Mouse (Mus musculus): ENCODE measurements around the gene Ctu2.

The Ctu2 gene

GRCm38 (mm10) chr8:122475580-122476320, at the start of gene Ctu2, which contains the start of gene Rnf166:
Ctu2 (plus strand) TSS chr8:122476143.
Rnf166 (minus strand) TSS chr8:122476064.
- DNase-seq (ENCODE audit: low read depth, low spot score) = peak; percentile 91

DNA sequence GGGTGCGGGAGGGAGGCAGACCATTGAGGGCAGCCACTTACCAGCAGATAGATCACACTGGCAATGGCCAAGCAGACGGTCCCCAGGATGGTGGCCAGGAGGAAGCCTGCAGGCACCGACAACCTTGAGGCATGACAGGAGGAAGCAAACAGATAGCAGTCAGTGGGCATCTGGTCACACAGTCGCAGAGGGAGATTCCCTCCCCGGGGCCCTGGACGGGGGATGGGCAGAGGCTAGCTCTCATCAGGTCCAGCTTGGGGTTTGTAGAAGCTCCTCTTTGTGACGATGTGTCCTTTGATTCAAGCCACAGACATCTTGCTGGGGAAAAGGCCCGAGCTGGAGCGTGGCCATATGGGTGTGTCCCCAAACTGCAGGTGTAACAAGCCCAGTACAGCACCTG, 49.8 kb upstream of the Ctu2 start:
- DNase-seq (ENCODE audit: low read depth, low spot score) = no peak

DNA sequence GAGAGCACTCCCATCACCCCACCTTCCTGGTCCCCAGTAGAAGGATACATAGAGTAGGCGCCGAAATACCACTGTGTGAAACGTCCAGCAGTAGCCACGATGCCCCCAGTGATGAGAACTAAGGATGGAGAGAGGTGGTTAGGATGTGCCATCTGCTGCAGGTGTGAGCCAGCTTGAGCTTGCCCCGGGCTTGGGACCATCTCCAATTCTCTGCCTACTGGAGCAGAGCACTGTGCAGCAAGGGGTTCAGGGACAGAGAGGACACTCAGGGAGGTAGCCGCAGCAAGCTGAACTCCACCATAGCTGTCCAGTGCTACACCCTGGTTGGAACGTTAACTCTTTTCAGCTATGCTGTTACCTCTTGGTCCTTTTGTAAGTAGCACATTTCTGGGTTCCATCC, 48.3 kb upstream of the Ctu2 start:
- no peak for DNase-seq (ENCODE audit: low read depth, low spot score)

- no peak for DNase-seq (ENCODE audit: low read depth, low spot score)
Observed at GRCm38 (mm10) chr8:122428163-122428562, 47.8 kb upstream of the Ctu2 start.

DNA sequence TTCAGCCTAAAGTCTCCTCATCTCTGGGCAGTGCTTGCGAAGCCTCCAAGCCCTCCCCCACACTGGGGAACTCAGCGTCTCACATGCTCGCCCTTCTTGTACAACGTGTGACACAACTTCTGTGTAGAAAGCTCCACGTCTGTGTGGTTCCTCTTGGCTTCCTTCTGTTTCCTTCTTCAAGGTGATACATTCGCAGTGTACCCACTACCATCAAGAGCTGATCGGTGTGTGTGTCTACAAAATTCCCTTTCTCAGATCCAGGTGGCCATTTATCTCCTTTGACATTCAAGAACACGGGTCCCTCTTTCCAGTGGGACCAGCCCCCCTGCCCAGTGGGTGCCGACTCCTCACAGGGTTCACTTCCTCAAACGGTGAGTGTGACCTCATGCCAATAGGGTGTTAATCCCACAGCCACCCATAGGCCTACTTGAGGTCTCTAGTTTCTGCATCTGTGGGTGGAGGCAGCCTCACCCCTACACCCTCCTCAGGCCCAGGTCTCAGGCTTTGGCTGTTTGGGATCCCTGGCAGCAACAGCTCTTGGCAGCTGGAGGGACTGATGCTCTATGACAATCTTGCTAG, 45.8 kb upstream of the Ctu2 start:
- DNase-seq (ENCODE audit: low read depth, low spot score) = peak; percentile 80

DNA sequence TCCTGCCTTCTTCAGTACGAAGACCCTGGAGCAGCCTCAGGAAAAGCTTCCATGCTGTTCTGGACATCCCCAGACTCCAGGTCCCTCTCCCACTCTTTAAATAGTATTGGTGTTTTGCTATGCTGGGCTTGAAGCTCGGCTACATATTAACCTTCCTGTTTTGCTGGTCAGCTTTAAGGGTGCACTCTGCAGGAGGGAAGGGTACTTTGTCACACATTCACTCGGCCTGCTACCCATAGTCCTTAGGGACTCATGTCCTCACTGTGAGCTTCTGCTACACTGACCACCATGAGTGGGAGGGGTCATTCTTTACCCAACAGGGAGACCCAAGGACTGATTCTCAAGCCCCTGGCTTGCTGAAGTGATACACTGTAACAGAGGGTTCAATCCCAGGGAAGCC, 45.3 kb upstream of the Ctu2 start:
- DNase-seq (ENCODE audit: low read depth, low spot score) = no peak

- no peak for DNase-seq (ENCODE audit: low read depth, low spot score)
Observed at GRCm38 (mm10) chr8:122431694-122432442, 44.1 kb upstream of the Ctu2 start.

- peak; percentile 94 for DNase-seq (ENCODE audit: low read depth, low spot score)
Observed at GRCm38 (mm10) chr8:122432443-122433268, 43.3 kb upstream of the Ctu2 start, which contains the start of gene Cyba. Cyba (minus strand) TSS chr8:122432930.

GRCm38 (mm10) chr8:122433269-122433905, 42.6 kb upstream of the Ctu2 start:
- no peak for DNase-seq (ENCODE audit: low read depth, low spot score)

DNA sequence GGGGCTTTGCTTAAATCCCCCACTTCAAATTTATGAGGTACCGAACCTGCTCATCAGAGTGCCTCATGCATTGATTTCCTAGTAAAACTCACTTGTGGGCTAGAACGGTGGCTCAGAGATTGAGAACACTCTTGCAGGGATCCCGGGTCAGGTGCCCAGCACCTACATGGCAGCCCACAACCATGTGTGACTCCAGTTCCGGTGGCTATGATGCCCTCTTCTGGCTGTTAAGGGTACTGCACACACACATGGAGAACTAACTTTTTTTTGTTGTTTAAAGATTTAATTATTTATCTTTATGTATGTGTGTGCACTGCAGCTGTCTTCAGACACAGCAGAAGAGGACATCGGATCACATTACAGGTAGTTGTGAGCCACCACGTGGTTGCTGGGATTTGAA, 40.6 kb upstream of the Ctu2 start:
- DNase-seq (ENCODE audit: low read depth, low spot score) = peak; percentile 52

DNA sequence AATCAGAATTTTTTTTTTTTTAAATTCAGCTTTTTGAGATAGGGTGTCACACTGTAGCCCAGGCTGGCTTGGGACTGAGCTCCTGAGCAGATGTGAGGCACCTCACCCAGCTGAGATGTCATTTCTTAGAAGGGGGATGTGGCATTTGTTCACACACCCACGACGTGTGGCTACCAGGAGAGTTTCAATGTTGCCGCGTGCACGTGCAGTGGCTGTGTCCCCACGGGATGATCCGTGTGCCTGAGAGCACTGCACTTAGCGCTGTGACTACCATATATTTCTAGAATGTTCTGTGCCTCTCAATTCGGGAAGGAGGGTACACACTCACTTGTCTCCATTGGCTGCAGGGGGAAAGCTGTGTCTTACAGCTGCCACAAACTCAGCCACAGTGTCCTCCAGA, 39.8 kb upstream of the Ctu2 start:
- DNase-seq (ENCODE audit: low read depth, low spot score) = no peak

- no peak for DNase-seq (ENCODE audit: low read depth, low spot score)
Observed at GRCm38 (mm10) chr8:122436586-122437125, 39.3 kb upstream of the Ctu2 start.

DNA sequence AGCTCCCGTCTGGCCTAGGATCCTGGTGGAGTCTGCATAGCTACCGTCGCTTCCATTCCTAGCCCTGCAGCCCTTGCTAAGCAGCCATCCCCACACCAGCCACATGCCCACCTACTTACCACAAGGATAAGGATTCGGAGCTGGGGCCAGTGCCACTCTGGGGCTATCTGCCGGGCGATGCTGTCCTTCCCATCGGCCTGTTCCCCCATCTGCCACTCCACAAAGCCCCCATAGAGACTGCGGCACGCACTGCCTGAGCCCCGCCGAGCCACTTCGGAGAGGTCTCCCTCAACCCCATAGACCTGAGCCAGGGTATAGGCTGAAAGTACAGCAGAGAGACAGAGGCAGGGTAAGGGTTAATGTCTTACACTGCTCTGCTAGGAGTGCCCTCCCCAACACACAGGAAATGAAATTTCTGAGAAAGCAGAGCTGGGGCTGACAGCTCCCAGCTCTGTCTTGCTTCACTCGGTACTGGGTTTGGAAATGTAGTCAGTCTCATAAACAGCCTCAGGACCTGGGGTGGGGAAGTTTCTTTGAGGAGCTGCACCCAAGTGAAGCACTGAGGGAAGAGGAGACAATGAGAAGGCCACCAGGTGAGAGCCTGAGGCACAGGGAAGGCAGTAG, 38.1 kb upstream of the Ctu2 start:
- DNase-seq (ENCODE audit: low read depth, low spot score) = no peak

DNA sequence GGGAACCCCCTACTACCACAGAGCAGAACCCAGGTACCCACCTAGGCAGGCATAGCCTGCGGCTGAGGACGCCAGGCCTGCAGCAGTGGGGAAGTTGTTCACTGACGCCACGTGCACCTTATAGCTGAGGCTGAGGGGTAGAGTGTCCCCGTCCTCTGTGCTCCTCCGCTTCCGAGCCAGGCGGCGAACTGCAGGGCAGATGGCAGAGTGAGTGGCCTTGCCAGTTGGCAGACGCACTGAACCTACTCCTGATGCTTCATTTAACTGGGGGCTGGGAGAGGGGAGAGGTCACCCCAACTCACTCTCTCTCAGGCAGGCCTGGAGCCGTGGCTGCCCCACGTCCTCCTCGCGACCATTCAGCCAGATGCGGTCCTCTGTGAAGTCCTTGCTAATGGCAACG, 36.6 kb upstream of the Ctu2 start:
- no peak for DNase-seq (ENCODE audit: low read depth, low spot score)

DNA sequence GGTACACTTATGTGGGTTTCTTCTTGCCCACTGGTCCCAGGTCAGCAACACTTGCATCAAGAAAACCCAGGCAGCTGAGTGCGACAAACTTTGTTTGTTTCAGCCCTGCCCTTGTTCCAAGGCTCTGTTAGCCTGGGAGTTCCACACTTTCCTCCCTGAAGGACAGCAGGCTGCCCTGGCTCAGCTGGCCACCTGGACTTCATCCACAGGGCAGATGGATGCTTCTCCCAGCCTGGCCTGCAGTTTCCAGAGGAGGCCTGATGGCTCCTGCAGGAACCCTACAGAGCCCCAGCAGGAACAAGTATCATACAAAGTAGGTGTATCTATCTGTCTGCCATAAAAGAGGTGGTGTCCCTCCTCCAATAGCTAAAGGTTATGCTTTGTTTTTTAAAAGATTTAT, 34.6 kb upstream of the Ctu2 start:
- DNase-seq (ENCODE audit: low read depth, low spot score) = no peak

GRCm38 (mm10) chr8:122442356-122442755, 33.6 kb upstream of the Ctu2 start:
- no peak for DNase-seq (ENCODE audit: low read depth, low spot score)

- no peak for DNase-seq (ENCODE audit: low read depth, low spot score)
Observed at GRCm38 (mm10) chr8:122442781-122443180, 33.2 kb upstream of the Ctu2 start.

- DNase-seq (ENCODE audit: low read depth, low spot score) = peak; percentile 100
Observed at GRCm38 (mm10) chr8:122443262-122444006, 32.5 kb upstream of the Ctu2 start, which contains the start of gene Mvd. Mvd (minus strand) TSS chr8:122443422.

GRCm38 (mm10) chr8:122444058-122444748, 31.7 kb upstream of the Ctu2 start:
- DNase-seq (ENCODE audit: low read depth, low spot score) = peak; percentile 81

Measured in A20 (cell line).